Mouse (Mus musculus) thymus, adult 2 months (tissue): ENCODE data around the gene Zfp523. TPM values are rescaled to one million over a fixed set of nuclear protein-coding genes. Genes with fewer than 3 reads are reported as not detected.

Source experiments
- DNase-seq: peaks from one replicate; pipeline ENCODE4 v3.0.0; 2021
- H3K27ac ChIP-seq: fragments of 200-500 bp; 2 replicates; pipeline ENCODE4 v1.5.1; 2012; ENCODE audit warnings: low read length, control low read depth; ENCODE audit not compliant: control insufficient read depth, insufficient read depth
- H3K27me3 ChIP-seq: fragments of 200-500 bp; 2 replicates; pipeline ENCODE4 v1.6.1; 2012; ENCODE audit warnings: mild to moderate bottlenecking, low read length, moderate library complexity, mixed read lengths; ENCODE audit not compliant: control insufficient read depth, insufficient read depth
- H3K36me3 ChIP-seq: fragments of 200-500 bp; 2 replicates; pipeline ENCODE4 v1.6.1; 2012; ENCODE audit warnings: mild to moderate bottlenecking, low read length, moderate library complexity; ENCODE audit not compliant: control insufficient read depth, insufficient read depth
- H3K4me1 ChIP-seq: fragments of 200-500 bp; replicated peaks from 2 replicates; pipeline ENCODE4 v1.6.1; 2012; ENCODE audit warnings: low read length; ENCODE audit not compliant: control insufficient read depth, insufficient read depth
- H3K4me3 ChIP-seq: fragments of 200-500 bp; 2 replicates; pipeline ENCODE4 v1.5.1; 2012; ENCODE audit warnings: mild to moderate bottlenecking, low read length, control low read depth, moderate library complexity; ENCODE audit not compliant: control insufficient read depth, insufficient read depth
- CTCF ChIP-seq: fragments of 200-500 bp; IDR thresholded peaks from 2 replicates; pipeline ENCODE4 v1.5.1; 2012; ENCODE audit warnings: mild to moderate bottlenecking, control low read depth, low read length, moderate library complexity, borderline replicate concordance; ENCODE audit not compliant: control insufficient read depth, poor library complexity, insufficient read depth; ENCODE audit errors: extremely low read depth
- POLR2A ChIP-seq: fragments of 200-500 bp; IDR thresholded peaks from 2 replicates; pipeline ENCODE4 v1.6.1; 2012; ENCODE audit warnings: mild to moderate bottlenecking, low read length, control low read depth, moderate library complexity; ENCODE audit not compliant: control insufficient read depth, poor library complexity, insufficient read depth; ENCODE audit errors: extremely low read depth
- WGBS: fragments of 180-500 bp; shearing (Covaris S2); methylation state at CpG from one replicate; pipeline ENCODE4 v1.1.7; 2018; 5-methylcytosine and 5-hydroxymethylcytosine counted together
- polyA plus RNA-seq: library from polyadenylated mRNA; depleted of rRNA; stranded (reverse); fragments of >200 nt; gene quantifications from 2 replicates; pipeline ENCODE4 v1.2.3, GENCODE M21; 2012

The Zfp523 gene
- polyA plus RNA-seq, 1 experiment = 55.7 TPM

DNA sequence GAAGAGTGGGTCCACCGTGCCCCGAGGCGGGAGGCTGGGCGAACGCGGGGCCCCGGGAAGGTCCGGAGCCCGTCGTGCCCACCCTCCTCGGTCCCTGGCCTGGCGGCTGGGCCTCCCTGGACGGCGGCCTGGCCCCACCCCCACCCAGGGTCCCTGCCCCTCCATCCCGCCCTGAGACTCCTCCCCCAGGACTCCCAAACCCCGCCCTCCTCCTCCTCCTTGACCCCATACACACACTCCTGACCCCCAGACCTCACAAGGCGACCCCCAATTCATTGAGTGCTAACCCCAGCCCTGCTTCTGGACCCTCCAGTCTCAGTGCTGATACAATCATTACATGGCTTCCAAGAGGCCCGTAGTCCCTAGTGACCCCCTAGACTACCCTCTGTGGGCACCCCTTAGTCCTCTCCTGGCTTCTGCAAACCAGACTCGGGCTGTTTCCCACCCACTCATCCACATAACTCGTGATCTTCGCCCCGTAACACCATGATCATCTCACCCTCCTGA lies 664 bp downstream of the Zfp523 start:
- Histone ChIP-seq H3K4me1 (peaks cover 12% of the 10 kb centered on the region), H3K27me3 (no peaks in the 10 kb centered on the region), H3K36me3 (no peaks in the 10 kb centered on the region), H3K4me3 (peak overlapping the region; percentile 71), H3K27ac (no peak overlapping the region)
- no peak for TF ChIP-seq POLR2A
- no peak for TF ChIP-seq CTCF
- WGBS = 8% methylated on average over 17 of the region's 22 CpGs
- no peak for DNase-seq

- Histone ChIP-seq H3K27ac (no peak overlapping the region), H3K4me1 (peaks cover 17% of the 10 kb centered on the region), H3K36me3 (no peaks in the 10 kb centered on the region), H3K27me3 (no peaks in the 10 kb centered on the region), H3K4me3 (no peak overlapping the region)
- TF ChIP-seq CTCF (no peak), POLR2A (no peak)
- 83% methylated on average over 4 of the region's 4 CpGs for WGBS
- no peak for DNase-seq
These were observed 3.4 kb downstream of the Zfp523 start for GRCm38 (mm10) chr17:28180331-28180730.

DNA sequence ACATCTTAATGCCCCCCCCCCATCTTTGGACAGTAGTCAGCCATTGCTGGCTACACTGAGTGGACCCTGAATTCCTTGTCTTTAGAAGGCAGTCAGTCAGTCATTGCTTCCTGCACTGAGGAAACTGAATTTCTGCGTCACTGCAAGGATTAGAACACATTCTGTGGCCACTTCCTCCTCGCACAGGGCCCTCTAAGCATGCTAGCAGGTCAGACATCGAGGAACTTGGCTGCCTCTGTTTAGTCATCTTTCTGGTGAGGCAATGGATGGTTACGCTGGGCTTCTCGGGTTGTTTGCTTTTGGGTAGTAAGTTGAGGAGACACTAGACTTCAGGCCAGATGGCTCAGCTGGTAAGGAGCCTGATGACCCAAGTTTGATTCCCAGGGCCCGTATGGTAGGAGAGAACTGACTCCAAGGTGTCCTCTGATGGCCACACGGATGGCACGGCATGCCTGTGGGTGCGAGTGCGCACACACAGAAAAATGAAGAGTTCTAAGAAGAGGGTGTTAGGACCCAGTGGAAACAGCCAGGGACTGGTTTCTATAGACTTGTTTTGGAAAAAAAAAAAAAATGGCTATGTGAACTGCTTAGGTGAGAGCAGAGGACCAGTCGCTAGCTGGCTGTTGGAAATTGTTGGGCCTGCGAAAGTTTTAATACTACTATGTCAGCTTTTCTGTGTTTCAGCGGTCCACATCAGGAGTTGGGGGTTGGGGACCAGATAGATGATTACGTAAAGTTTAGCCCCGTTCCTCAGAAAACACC lies 4.0 kb downstream of the Zfp523 start:
- Histone ChIP-seq H3K27ac (no peak overlapping the region), H3K4me3 (no peak overlapping the region)
- WGBS = 80% methylated on average over 15 of the region's 15 CpGs

GRCm38 (mm10) chr17:28184971-28185638 lies 8.2 kb downstream of the Zfp523 start:
- no peaks in the 10 kb centered on the region for H3K27me3 ChIP-seq
- H3K4me1 ChIP-seq = peaks cover 19% of the 10 kb centered on the region
- DNase-seq = no peak
- H3K4me3 ChIP-seq = no peak overlapping the region
- no peaks in the 10 kb centered on the region for H3K36me3 ChIP-seq
- 45% methylated on average over 7 of the region's 7 CpGs for WGBS
- H3K27ac ChIP-seq = no peak overlapping the region
- TF ChIP-seq CTCF (no peak), POLR2A (no peak)

More for the DNA sequence above, 4.0 kb downstream of the Zfp523 start:
- TF ChIP-seq CTCF (no peak), POLR2A (no peak)
- H3K4me1 ChIP-seq = peaks cover 23% of the 10 kb centered on the region
- H3K36me3 ChIP-seq = no peaks in the 10 kb centered on the region
- no peak for DNase-seq
- H3K27me3 ChIP-seq = no peaks in the 10 kb centered on the region

- no peak for DNase-seq
- TF ChIP-seq CTCF (no peak), POLR2A (no peak)
- H3K27ac ChIP-seq = no peak overlapping the region
- no peaks in the 10 kb centered on the region for H3K36me3 ChIP-seq
- 96% methylated on average over 5 of the region's 5 CpGs for WGBS
- H3K4me3 ChIP-seq = no peak overlapping the region
- no peaks in the 10 kb centered on the region for H3K27me3 ChIP-seq
- H3K4me1 ChIP-seq = peaks cover 19% of the 10 kb centered on the region
These were observed 11.4 kb downstream of the Zfp523 start for GRCm38 (mm10) chr17:28188313-28188712.

DNA sequence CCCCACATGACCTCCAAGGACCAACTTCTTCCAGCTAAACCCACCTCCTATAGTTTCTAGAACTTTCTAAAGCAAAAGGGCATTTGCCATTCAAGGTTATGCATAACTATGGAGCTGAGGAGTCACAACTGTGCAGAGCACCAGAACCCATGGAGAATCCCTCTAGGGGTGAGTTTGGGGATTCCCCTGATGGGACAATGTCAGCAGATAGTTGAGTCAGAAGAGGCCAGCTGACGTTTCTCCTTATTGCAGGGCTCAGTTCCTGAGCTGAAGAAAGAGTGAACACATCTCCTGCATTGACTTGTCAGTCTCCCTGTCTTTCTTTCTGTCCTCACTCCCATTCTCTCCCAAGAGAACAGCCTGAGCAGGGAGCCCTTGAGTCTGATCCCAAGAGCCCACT lies 15.8 kb downstream of the Zfp523 start:
- Histone ChIP-seq H3K27me3 (no peaks in the 10 kb centered on the region), H3K4me3 (no peak overlapping the region), H3K4me1 (peaks cover 3% of the 10 kb centered on the region; the same call in 1 of the 2 replicates), H3K36me3 (no peaks in the 10 kb centered on the region), H3K27ac (no peak overlapping the region)
- 90% methylated on average over 1 of the region's 1 CpGs for WGBS
- DNase-seq = no peak
- no peak for TF ChIP-seq CTCF
- TF ChIP-seq POLR2A = no peak
